Mouse (Mus musculus): ENCODE results near the gene Pdss2.
A peak's percentile ranks its signal among the peaks of the same experiment; 100 is the strongest.

DNA sequence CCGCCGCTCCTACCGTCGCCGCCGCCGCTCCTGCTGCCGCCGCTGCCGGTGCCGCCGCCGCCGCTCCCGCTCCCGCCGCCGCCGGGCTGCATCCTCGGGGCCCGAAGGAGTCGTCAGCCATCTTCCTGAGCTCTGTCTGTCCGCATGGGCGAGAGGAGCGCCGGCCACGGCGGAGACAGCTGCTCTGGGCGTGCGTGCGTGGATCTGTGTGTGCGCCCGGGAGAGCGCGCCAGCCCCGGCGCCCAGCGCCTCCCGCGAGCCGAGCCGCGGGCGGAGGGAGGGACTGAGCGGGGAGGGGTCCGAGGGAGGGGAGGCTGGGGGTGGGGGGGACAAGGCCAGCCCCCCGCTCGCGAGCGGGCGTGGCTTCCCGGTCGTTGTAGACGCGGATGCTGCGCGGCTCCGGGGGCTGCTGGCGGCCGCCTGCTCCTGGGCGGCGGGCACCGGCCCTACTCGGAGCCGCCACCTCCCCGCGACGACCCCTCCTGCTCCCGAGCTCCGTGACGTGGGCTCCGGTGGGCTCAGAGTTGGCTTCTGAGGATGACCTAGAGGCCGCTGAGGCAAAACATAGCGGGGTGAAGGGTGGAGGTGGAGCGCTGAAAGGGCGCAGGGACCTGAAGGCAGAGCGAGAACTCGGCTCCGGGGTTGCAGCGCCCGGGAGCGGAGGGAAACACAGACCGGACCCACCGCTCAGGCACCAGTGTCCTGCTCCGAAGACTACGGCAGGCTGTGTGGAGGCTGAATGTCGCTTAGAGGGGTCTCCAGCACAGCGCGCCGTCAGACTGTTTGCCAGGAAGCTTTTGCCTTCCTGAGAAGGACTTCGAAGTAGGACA is 46.7 kb upstream of the Pdss2 start, which contains the start of the genes Sobp and 9030612E09Rik:
- TF ChIP-seq CTCF (IDR thresholded peaks at IDR 0.05; ENCODE audit: control insufficient read depth, insufficient read depth, insufficient replicate concordance, low read depth, low read length) (no peak), POLR2A (IDR thresholded peaks at IDR 0.05; ENCODE audit: control insufficient read depth, low read depth, low read length) (peak; percentile 11; the same call in 1 of the 2 replicates)
